Mouse (Mus musculus): ENCODE data around the gene Mcm5. TPM values are rescaled to one million over a fixed set of nuclear protein-coding genes. Genes with fewer than 3 reads are reported as not detected.

Mcm5 gene
- polyA plus RNA-seq, 1 experiment from 2014 or later = 34.6 TPM

DNA sequence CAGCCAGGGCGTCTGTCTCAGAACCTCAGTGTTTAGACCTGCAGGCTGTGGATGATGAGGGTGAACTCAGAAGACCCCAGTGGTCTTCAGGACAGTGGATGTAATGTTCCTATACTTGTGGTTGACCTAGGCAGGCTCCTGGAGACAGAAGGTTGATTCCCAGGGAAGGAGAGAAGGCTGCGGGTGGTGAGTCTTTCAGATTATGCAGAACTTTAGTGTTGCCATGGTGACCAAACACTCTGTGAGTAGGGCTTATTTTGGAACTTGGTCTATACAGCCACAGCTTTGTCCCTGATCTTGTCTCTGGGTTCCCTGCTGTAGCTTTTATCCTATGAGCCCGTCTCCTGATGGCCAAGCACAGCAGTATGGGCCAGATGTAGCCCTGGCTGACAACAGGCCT lies 28.2 kb downstream of the Mcm5 start:
- ATAC-seq (ENCODE audit: low FRiP score, low TSS enrichment) (no peak), DNase-seq (no peak)
- Histone ChIP-seq H3K9me3 (ENCODE audit: control insufficient read depth, low read length) (no peaks in the 10 kb centered on the region), H3K36me3 (ENCODE audit: control insufficient read depth, insufficient read depth, low read length) (no peaks in the 10 kb centered on the region), H3K4me2 (ENCODE audit: low read length) (no peak overlapping the region), H3K4me3 (replicated peaks; ENCODE audit: low read depth, low read length) (no peak overlapping the region), H3K9ac (replicated peaks; ENCODE audit: low read length) (no peak overlapping the region), H3K27me3 (ENCODE audit: control insufficient read depth, insufficient read depth, low read length) (no peaks in the 10 kb centered on the region), H3K27ac (replicated peaks; ENCODE audit: low read depth, low read length) (no peak overlapping the region), H3K4me1 (ENCODE audit: control insufficient read depth, insufficient read depth, low read length) (no peaks in the 10 kb centered on the region)
- WGBS = 40% methylated on average over 3 of the region's 3 CpGs

DNA sequence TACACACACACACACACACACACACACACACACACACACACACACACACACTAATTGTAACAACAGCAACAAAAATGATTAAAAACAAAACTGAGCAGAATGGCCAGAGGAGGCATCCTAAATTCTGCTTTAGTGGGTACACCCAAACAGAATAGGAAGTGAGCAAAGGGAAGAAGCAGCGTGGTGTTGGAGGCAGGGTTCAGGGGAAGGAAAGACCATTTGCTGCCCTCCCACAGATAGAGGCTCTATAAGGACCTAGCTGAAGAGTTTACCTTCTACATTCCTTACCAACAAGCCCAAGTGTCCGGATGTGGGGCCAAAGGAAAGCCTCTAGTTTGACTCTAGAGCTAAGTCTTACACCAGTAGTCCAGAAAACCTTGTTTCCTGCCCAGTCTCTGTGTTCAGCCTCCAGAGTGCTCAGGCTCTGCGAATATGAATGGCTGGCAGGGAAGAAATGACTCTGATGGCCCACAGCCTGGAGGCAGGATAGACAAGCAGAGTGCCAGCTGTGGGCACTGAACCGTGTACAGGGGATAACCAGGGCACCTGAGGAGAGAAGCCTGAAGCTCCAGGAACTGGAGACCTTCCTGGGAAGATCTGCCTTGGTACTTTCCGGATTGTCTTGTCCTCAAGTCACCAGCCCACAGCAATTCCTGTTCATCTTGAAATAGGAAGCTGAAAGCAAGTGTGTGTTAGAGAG lies 41.7 kb downstream of the Mcm5 start:
- WGBS = 83% methylated on average over 5 of the region's 5 CpGs
- ATAC-seq (ENCODE audit: low FRiP score, low TSS enrichment) (no peak), DNase-seq (no peak)
- Histone ChIP-seq H3K27ac (replicated peaks; ENCODE audit: low read depth, low read length) (no peak overlapping the region), H3K4me2 (ENCODE audit: low read length) (no peak overlapping the region), H3K27me3 (ENCODE audit: control insufficient read depth, insufficient read depth, low read length) (no peaks in the 10 kb centered on the region), H3K9me3 (ENCODE audit: control insufficient read depth, low read length) (no peaks in the 10 kb centered on the region), H3K4me1 (ENCODE audit: control insufficient read depth, insufficient read depth, low read length) (no peaks in the 10 kb centered on the region), H3K9ac (replicated peaks; ENCODE audit: low read length) (no peak overlapping the region), H3K36me3 (ENCODE audit: control insufficient read depth, insufficient read depth, low read length) (no peaks in the 10 kb centered on the region), H3K4me3 (replicated peaks; ENCODE audit: low read depth, low read length) (no peak overlapping the region)

DNA sequence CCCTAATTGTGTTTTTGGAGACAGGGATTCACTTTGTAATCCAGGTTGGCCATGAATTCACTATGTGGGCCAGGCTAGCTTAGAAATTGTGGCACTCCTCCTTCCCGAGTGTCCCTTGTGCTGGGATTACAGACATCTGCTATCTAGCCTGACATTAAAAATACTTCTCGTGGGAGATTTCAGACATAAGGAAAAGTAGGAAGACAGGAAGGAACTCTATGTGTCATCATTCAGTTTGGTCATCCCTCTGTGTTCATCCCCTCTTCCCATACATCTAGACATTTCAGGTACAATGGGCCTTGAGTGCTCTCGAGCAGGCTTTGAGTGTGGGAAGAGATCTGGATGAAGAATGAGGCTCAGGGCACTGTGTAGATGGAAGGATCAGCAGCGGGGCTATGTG lies 42.4 kb downstream of the Mcm5 start:
- H3K36me3 ChIP-seq (ENCODE audit: control insufficient read depth, insufficient read depth, low read length) = no peaks in the 10 kb centered on the region
- no peaks in the 10 kb centered on the region for H3K4me1 ChIP-seq (ENCODE audit: control insufficient read depth, insufficient read depth, low read length)
- ATAC-seq (ENCODE audit: low FRiP score, low TSS enrichment) = no peak
- no peaks in the 10 kb centered on the region for H3K9me3 ChIP-seq (ENCODE audit: control insufficient read depth, low read length)
- no peak overlapping the region for H3K4me3 ChIP-seq (replicated peaks; ENCODE audit: low read depth, low read length)
- H3K27me3 ChIP-seq (ENCODE audit: control insufficient read depth, insufficient read depth, low read length) = no peaks in the 10 kb centered on the region
- no peak for DNase-seq
- H3K9ac ChIP-seq (replicated peaks; ENCODE audit: low read length) = no peak overlapping the region
- no peak overlapping the region for H3K4me2 ChIP-seq (ENCODE audit: low read length)
- WGBS = 79% methylated on average over 4 of the region's 4 CpGs
- H3K27ac ChIP-seq (replicated peaks; ENCODE audit: low read depth, low read length) = no peak overlapping the region

DNA sequence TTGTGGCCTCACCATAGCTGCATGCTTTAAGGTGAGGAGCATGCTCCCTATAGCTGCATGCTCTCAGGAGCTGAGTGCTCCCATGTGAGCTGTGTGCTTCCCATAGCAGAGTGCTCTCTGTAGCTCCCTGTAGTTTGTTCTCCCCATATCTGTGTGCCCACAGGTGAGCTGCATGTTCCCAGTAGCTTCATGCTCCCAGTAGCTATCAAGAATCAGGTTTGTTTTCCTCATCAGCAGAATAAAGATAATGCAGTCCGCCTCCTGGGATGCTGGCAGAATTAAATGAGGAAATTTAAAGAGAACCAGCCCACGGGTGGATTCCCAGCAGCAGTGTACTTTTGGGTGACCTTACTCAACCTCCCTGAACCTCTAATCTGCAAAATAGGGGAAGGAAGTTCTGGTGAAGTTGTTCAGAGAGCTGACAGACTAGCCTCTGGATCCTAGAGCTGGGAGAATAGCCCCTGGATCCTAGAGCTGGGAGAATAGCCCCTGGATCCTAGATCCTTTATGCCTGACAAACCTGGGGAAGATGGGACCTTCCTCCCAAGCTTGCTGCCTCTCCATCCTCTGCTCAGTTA lies 43.2 kb downstream of the Mcm5 start:
- ATAC-seq (ENCODE audit: low FRiP score, low TSS enrichment) = no peak

DNA sequence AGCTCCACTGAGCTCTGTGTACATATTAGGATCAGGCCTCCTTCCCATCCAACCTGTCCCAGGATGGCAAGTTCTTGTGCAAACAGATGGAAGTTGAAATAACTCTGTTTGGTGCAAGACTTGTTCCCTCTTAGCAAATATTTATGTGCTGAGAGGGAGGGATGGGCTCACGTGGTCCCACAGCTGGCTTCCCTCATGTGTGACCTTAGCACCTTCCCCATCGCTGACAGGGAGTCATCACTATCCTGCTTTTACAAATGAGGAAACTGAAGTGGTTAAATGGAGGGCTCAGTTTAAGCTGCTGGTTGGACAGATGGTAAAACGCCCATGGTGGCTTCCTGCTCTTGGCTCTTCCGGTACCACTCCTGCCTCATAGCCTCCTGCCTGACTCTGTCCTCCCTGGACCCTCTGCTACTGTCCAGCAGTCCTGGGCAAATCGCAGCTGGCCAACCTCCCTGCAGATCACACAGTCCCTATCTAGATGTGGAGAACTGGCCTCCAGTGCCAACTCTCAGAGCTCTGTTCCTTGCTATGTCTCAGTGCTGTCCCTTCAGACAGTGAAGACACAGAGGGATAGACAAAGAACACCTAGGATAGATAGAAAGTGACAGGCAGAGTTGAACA lies 45.6 kb downstream of the Mcm5 start:
- Histone ChIP-seq H3K4me3 (replicated peaks; ENCODE audit: low read depth, low read length) (no peak overlapping the region), H3K4me1 (ENCODE audit: control insufficient read depth, insufficient read depth, low read length) (no peaks in the 10 kb centered on the region), H3K36me3 (ENCODE audit: control insufficient read depth, insufficient read depth, low read length) (no peaks in the 10 kb centered on the region), H3K9me3 (ENCODE audit: control insufficient read depth, low read length) (no peaks in the 10 kb centered on the region), H3K27me3 (ENCODE audit: control insufficient read depth, insufficient read depth, low read length) (no peaks in the 10 kb centered on the region), H3K9ac (replicated peaks; ENCODE audit: low read length) (no peak overlapping the region), H3K4me2 (ENCODE audit: low read length) (no peak overlapping the region), H3K27ac (replicated peaks; ENCODE audit: low read depth, low read length) (no peak overlapping the region)
- 77% methylated on average over 5 of the region's 5 CpGs for WGBS
- DNase-seq (no peak), ATAC-seq (ENCODE audit: low FRiP score, low TSS enrichment) (no peak)

More for the DNA sequence above, 43.2 kb downstream of the Mcm5 start:
- no peak overlapping the region for H3K4me3 ChIP-seq (replicated peaks; ENCODE audit: low read depth, low read length)
- no peaks in the 10 kb centered on the region for H3K27me3 ChIP-seq (ENCODE audit: control insufficient read depth, insufficient read depth, low read length)
- 79% methylated on average over 2 of the region's 2 CpGs for WGBS
- H3K4me1 ChIP-seq (ENCODE audit: control insufficient read depth, insufficient read depth, low read length) = no peaks in the 10 kb centered on the region
- H3K36me3 ChIP-seq (ENCODE audit: control insufficient read depth, insufficient read depth, low read length) = no peaks in the 10 kb centered on the region
- no peak overlapping the region for H3K9ac ChIP-seq (replicated peaks; ENCODE audit: low read length)
- no peak overlapping the region for H3K4me2 ChIP-seq (ENCODE audit: low read length)
- H3K27ac ChIP-seq (replicated peaks; ENCODE audit: low read depth, low read length) = no peak overlapping the region
- no peaks in the 10 kb centered on the region for H3K9me3 ChIP-seq (ENCODE audit: control insufficient read depth, low read length)
- no peak for DNase-seq

DNA sequence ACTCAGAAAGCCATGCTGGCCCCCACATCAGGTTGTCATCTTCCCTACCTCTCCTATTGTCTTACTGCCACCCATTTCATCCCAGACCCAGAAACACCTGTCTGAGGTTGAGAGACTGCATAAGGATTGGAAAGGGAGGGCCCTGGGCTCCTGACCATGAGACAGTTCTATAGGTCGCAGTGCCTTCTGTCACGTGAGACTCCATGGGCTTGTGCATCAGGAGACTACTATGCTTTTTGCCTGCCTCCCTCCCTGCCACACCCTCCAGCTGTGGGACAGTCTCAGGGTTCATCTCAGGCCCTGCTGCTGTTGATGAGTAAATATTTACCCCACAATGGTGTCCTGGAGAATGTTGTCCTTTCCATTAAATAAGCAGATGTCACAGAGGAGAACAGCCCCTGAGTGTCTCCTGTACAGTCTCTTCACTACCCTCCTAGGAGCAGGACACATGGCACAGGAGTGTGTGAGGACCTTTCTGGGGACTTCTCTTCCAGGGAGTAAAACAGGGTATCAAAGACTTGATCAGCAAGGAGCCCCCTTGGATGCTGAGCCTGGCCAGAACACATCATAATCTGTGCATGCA lies 46.5 kb downstream of the Mcm5 start:
- Histone ChIP-seq H3K9ac (replicated peaks; ENCODE audit: low read length) (no peak overlapping the region), H3K9me3 (ENCODE audit: control insufficient read depth, low read length) (no peaks in the 10 kb centered on the region), H3K27ac (replicated peaks; ENCODE audit: low read depth, low read length) (no peak overlapping the region), H3K4me2 (ENCODE audit: low read length) (no peak overlapping the region), H3K4me1 (ENCODE audit: control insufficient read depth, insufficient read depth, low read length) (no peaks in the 10 kb centered on the region), H3K27me3 (ENCODE audit: control insufficient read depth, insufficient read depth, low read length) (no peaks in the 10 kb centered on the region), H3K36me3 (ENCODE audit: control insufficient read depth, insufficient read depth, low read length) (no peaks in the 10 kb centered on the region), H3K4me3 (replicated peaks; ENCODE audit: low read depth, low read length) (no peak overlapping the region)
- DNase-seq (no peak), ATAC-seq (ENCODE audit: low FRiP score, low TSS enrichment) (no peak)
- WGBS = 75% methylated on average over 2 of the region's 2 CpGs

DNA sequence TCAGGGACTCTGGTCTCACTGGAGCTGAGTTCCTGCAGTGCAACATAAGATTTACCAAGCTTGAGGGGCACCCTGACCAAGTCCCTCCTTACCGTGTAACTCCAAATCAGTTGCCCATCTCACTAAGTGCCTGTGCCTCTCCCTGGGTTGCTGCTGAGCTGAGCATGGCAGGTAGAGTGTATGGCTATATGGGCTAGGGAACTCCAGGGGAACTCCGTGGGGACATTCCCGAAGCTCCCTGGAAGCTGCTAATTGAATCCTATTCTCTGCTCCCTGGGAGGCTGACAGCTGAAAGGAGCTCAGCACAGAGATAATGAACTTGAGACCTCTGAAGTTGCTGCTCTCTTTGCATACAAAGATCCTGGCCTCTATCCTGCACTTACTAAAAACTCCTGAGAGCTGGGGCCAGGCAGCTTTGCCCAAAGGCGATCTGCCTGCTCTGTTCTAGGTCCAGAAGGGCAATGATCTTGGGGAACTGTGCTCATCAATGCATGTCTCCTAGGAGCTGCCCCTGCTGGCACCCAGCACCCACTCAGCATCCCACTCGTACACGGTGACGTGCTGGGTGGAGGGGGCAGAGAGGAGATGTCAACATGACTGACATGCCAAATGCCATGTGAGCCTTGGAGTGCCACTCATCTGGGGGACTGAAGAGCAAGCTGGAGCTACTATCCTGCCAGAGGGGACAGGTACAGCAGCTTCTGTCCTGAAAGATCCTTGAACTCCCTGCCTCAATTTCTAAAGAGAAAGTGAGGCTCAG lies 48.3 kb downstream of the Mcm5 start:
- no peak overlapping the region for H3K27ac ChIP-seq (replicated peaks; ENCODE audit: low read depth, low read length)
- WGBS = 30% methylated on average over 7 of the region's 7 CpGs
- H3K36me3 ChIP-seq (ENCODE audit: control insufficient read depth, insufficient read depth, low read length) = no peaks in the 10 kb centered on the region
- no peaks in the 10 kb centered on the region for H3K9me3 ChIP-seq (ENCODE audit: control insufficient read depth, low read length)
- no peak overlapping the region for H3K4me2 ChIP-seq (ENCODE audit: low read length)
- no peak for DNase-seq
- H3K4me3 ChIP-seq (replicated peaks; ENCODE audit: low read depth, low read length) = no peak overlapping the region
- ATAC-seq (ENCODE audit: low FRiP score, low TSS enrichment) = no peak
- H3K4me1 ChIP-seq (ENCODE audit: control insufficient read depth, insufficient read depth, low read length) = no peaks in the 10 kb centered on the region
- no peaks in the 10 kb centered on the region for H3K27me3 ChIP-seq (ENCODE audit: control insufficient read depth, insufficient read depth, low read length)
- H3K9ac ChIP-seq (replicated peaks; ENCODE audit: low read length) = no peak overlapping the region

DNA sequence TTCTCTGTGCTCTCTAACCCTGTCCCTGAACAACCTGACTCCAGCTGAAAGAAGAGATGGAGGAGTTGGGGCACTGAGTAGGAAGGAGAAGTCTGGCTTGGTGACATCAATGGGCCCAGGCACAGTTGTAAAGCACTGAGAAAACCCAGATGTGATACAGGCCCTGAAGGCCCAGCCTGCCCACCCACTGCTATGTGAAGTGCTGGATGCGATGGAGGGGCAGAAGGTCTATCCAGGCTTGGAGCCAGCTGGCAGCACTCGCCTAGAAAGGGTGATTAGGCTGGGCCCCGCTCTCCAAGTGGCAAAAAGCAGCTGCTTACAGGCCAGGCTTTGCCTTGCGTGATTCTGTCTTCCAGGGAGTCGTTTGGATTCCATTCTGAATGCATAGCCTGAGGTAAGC lies 60.0 kb downstream of the Mcm5 start:
- no peak overlapping the region for H3K4me2 ChIP-seq (ENCODE audit: low read length)
- WGBS = 76% methylated on average over 5 of the region's 5 CpGs
- ATAC-seq (ENCODE audit: low FRiP score, low TSS enrichment) (no peak), DNase-seq (peak; percentile 8)
- H3K4me1 ChIP-seq (ENCODE audit: control insufficient read depth, insufficient read depth, low read length) = no peaks in the 10 kb centered on the region
- H3K27me3 ChIP-seq (ENCODE audit: control insufficient read depth, insufficient read depth, low read length) = no peaks in the 10 kb centered on the region
- H3K36me3 ChIP-seq (ENCODE audit: control insufficient read depth, insufficient read depth, low read length) = no peaks in the 10 kb centered on the region
- H3K9me3 ChIP-seq (ENCODE audit: control insufficient read depth, low read length) = no peaks in the 10 kb centered on the region
- no peak overlapping the region for H3K27ac ChIP-seq (replicated peaks; ENCODE audit: low read depth, low read length)
- no peak overlapping the region for H3K4me3 ChIP-seq (replicated peaks; ENCODE audit: low read depth, low read length)
- H3K9ac ChIP-seq (replicated peaks; ENCODE audit: low read length) = no peak overlapping the region

Data from midbrain, embryonic 14.5 days (tissue).